Mouse (Mus musculus): Measurements from ENCODE around the gene Mylip. TPM values are rescaled to one million over a fixed set of nuclear protein-coding genes. Genes with fewer than 3 reads are reported as not detected.

Gene Mylip
- polyA plus RNA-seq, 1 experiment from 2014 or later: 11.2 TPM

DNA sequence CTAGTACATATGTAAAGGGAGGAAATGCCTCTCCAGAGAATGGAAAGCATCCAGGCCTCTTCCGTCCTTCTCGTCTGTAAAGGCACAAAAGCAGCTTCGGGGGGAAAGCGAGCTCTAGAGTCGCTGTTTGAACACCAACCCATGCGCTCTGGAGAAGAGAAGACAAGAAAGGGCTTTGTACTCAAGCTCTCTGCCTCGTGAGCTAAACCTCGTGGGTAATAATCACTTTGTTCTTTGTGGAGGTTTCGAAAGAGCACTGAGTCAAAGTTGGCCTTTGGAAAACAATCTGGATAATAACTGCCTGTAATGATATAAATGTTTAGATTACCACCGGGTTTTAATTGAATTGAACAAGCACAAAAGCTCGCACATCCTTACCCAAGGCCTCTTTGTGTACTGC is 39.7 kb downstream of the Mylip start:
- peaks cover 8% of the 10 kb centered on the region; the same call in 1 of the 2 replicates for H3K4me1 ChIP-seq (ENCODE audit: control insufficient read depth, insufficient read depth, low read length)
- WGBS: 29% methylated on average over 11 of the region's 11 CpGs
- H3K9ac ChIP-seq (ENCODE audit: low read depth, low read length): no peak overlapping the region
- H3K9me3 ChIP-seq (ENCODE audit: control insufficient read depth, low read length): no peaks in the 10 kb centered on the region
- H3K4me2 ChIP-seq (ENCODE audit: low read depth, low read length): no peak overlapping the region
- H3K4me3 ChIP-seq (ENCODE audit: low read depth, low read length): no peak overlapping the region
- DNase-seq (ENCODE audit: low spot score) (peak; percentile 73), ATAC-seq (ENCODE audit: low read depth) (no peak)
- H3K27me3 ChIP-seq (replicated peaks; ENCODE audit: control insufficient read depth, insufficient read depth, low read length): no peaks in the 10 kb centered on the region
- no peaks in the 10 kb centered on the region for H3K36me3 ChIP-seq (ENCODE audit: control insufficient read depth, insufficient read depth, low read length)
- H3K27ac ChIP-seq (replicated peaks; ENCODE audit: low read depth, low read length): peak overlapping the region; percentile 36; the same call in 1 of the 2 replicates

GRCm38 (mm10) chr13:45437134-45437533 is 47.6 kb downstream of the Mylip start:
- 84% methylated on average over 9 of the region's 9 CpGs for WGBS
- no peaks in the 10 kb centered on the region for H3K27me3 ChIP-seq (replicated peaks; ENCODE audit: control insufficient read depth, insufficient read depth, low read length)

DNA sequence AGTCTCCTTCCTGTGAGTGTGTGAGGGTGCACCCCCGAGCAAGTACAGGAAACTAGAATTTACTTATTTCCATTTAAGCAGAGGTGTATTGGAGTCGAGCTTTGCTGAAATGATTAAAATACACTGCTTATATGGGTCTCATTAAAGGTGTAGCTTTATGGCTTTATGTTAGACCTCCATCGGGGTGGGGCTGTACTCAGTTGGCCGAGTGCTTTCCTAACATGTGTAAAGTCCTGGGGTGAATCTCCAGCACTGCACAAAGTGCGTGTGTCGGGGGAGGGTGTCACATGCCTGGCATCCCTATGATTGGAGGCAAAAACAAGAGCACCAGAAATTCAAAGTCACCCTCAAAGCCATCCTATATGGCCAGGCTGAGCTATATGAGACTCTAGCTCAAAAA is 49.3 kb downstream of the Mylip start:
- Histone ChIP-seq H3K27ac (replicated peaks; ENCODE audit: low read depth, low read length) (no peak overlapping the region), H3K27me3 (replicated peaks; ENCODE audit: control insufficient read depth, insufficient read depth, low read length) (no peaks in the 10 kb centered on the region), H3K4me3 (ENCODE audit: low read depth, low read length) (no peak overlapping the region), H3K4me2 (ENCODE audit: low read depth, low read length) (no peak overlapping the region), H3K9ac (ENCODE audit: low read depth, low read length) (no peak overlapping the region), H3K9me3 (ENCODE audit: control insufficient read depth, low read length) (no peaks in the 10 kb centered on the region), H3K36me3 (ENCODE audit: control insufficient read depth, insufficient read depth, low read length) (no peaks in the 10 kb centered on the region), H3K4me1 (ENCODE audit: control insufficient read depth, insufficient read depth, low read length) (peaks cover 9% of the 10 kb centered on the region)
- 81% methylated on average over 6 of the region's 6 CpGs for WGBS
- DNase-seq (ENCODE audit: low spot score) (no peak), ATAC-seq (ENCODE audit: low read depth) (no peak)

More at GRCm38 (mm10) chr13:45437134-45437533, 47.6 kb downstream of the Mylip start:
- Histone ChIP-seq H3K9me3 (ENCODE audit: control insufficient read depth, low read length) (no peaks in the 10 kb centered on the region), H3K4me2 (ENCODE audit: low read depth, low read length) (no peak overlapping the region), H3K9ac (ENCODE audit: low read depth, low read length) (no peak overlapping the region), H3K27ac (replicated peaks; ENCODE audit: low read depth, low read length) (no peak overlapping the region), H3K4me3 (ENCODE audit: low read depth, low read length) (no peak overlapping the region), H3K4me1 (ENCODE audit: control insufficient read depth, insufficient read depth, low read length) (peaks cover 1% of the 10 kb centered on the region; the same call in 1 of the 2 replicates), H3K36me3 (ENCODE audit: control insufficient read depth, insufficient read depth, low read length) (no peaks in the 10 kb centered on the region)
- DNase-seq (ENCODE audit: low spot score) (no peak), ATAC-seq (ENCODE audit: low read depth) (no peak)

- Histone ChIP-seq H3K27me3 (replicated peaks; ENCODE audit: control insufficient read depth, insufficient read depth, low read length) (no peaks in the 10 kb centered on the region), H3K9me3 (ENCODE audit: control insufficient read depth, low read length) (no peaks in the 10 kb centered on the region), H3K36me3 (ENCODE audit: control insufficient read depth, insufficient read depth, low read length) (no peaks in the 10 kb centered on the region), H3K4me2 (ENCODE audit: low read depth, low read length) (no peak overlapping the region), H3K9ac (ENCODE audit: low read depth, low read length) (no peak overlapping the region), H3K4me3 (ENCODE audit: low read depth, low read length) (no peak overlapping the region), H3K27ac (replicated peaks; ENCODE audit: low read depth, low read length) (no peak overlapping the region), H3K4me1 (ENCODE audit: control insufficient read depth, insufficient read depth, low read length) (peaks cover 16% of the 10 kb centered on the region)
- 58% methylated on average over 5 of the region's 5 CpGs for WGBS
- no peak for ATAC-seq (ENCODE audit: low read depth)
- DNase-seq (ENCODE audit: low spot score): no peak
Observed at GRCm38 (mm10) chr13:45440226-45440625, 50.7 kb downstream of the Mylip start.

- no peaks in the 10 kb centered on the region for H3K36me3 ChIP-seq (ENCODE audit: control insufficient read depth, insufficient read depth, low read length)
- H3K4me3 ChIP-seq (ENCODE audit: low read depth, low read length): no peak overlapping the region
- 19% methylated on average over 4 of the region's 4 CpGs for WGBS
- H3K4me2 ChIP-seq (ENCODE audit: low read depth, low read length): no peak overlapping the region
- H3K9me3 ChIP-seq (ENCODE audit: control insufficient read depth, low read length): no peaks in the 10 kb centered on the region
- DNase-seq (ENCODE audit: low spot score): peak; percentile 73
- H3K9ac ChIP-seq (ENCODE audit: low read depth, low read length): no peak overlapping the region
- no peak overlapping the region for H3K27ac ChIP-seq (replicated peaks; ENCODE audit: low read depth, low read length)
- peak; percentile 41; the same call in 1 of the 2 replicates for ATAC-seq (ENCODE audit: low read depth)
- peaks cover 16% of the 10 kb centered on the region for H3K4me1 ChIP-seq (ENCODE audit: control insufficient read depth, insufficient read depth, low read length)
- H3K27me3 ChIP-seq (replicated peaks; ENCODE audit: control insufficient read depth, insufficient read depth, low read length): no peaks in the 10 kb centered on the region
Observed at GRCm38 (mm10) chr13:45442451-45442850, 52.9 kb downstream of the Mylip start.

DNA sequence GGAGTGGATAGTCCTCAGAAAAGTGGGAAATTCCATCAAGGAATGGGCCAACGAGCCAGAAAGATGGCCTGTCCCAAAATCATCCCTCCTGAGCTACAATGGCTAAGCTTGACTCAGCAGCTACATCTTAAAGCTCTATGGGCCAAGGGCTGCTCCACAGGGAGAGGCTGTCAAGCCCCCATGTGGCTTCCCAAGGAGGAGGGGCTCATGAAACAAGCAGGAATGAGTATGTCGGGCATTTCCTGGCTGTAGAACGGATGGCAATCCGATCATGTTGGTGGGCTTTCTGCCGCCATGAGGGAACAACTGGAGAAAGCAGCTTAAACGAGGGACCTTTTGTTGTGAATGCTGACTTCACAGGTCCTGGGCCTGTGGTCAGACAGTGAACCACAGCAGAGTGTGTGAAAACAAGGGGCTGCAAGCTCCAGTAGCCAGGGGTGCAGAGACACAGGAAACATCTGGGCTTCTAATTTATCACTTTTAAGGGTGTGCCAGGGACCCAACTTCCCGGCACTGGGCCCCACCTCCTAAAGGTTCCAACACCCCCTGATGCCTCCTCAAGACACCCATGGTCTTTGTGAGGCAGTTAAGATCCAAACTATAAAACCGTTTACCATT is 53.5 kb downstream of the Mylip start:
- H3K9ac ChIP-seq (ENCODE audit: low read depth, low read length): 0 out of 2 replicates have a peak overlapping the region, but pooled peaks have one; percentile 14
- H3K27me3 ChIP-seq (replicated peaks; ENCODE audit: control insufficient read depth, insufficient read depth, low read length): no peaks in the 10 kb centered on the region
- no peak for ATAC-seq (ENCODE audit: low read depth)
- no peak for DNase-seq (ENCODE audit: low spot score)
- H3K4me2 ChIP-seq (ENCODE audit: low read depth, low read length): no peak overlapping the region
- H3K4me1 ChIP-seq (ENCODE audit: control insufficient read depth, insufficient read depth, low read length): peaks cover 16% of the 10 kb centered on the region
- H3K27ac ChIP-seq (replicated peaks; ENCODE audit: low read depth, low read length): no peak overlapping the region; the same call in 1 of the 2 replicates
- no peaks in the 10 kb centered on the region for H3K36me3 ChIP-seq (ENCODE audit: control insufficient read depth, insufficient read depth, low read length)
- no peaks in the 10 kb centered on the region for H3K9me3 ChIP-seq (ENCODE audit: control insufficient read depth, low read length)
- WGBS: 54% methylated on average over 8 of the region's 8 CpGs
- no peak overlapping the region for H3K4me3 ChIP-seq (ENCODE audit: low read depth, low read length)

DNA sequence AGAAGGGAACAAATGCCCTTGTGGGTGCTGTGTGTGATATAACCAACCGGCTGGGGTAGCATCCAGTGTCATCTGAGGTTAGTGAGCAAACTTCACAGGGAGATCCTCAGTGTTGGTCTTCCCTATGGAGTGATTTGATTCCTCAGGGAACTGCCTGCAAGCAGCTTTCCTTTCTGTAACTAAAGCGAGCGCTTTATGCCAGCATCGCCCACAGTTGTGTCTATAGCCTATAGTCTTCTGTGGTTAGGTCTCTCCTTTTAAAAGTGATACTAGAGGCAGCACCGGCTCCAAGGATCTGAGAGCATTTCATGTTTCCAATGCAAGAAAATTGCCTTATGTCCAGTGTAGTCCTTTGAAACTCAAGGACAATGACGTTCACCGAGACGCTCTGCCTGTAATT is 54.7 kb downstream of the Mylip start:
- WGBS: 51% methylated on average over 8 of the region's 8 CpGs
- DNase-seq (ENCODE audit: low spot score): no peak

GRCm38 (mm10) chr13:45444652-45445051 is 55.1 kb downstream of the Mylip start:
- Histone ChIP-seq H3K4me3 (ENCODE audit: low read depth, low read length) (no peak overlapping the region), H3K36me3 (ENCODE audit: control insufficient read depth, insufficient read depth, low read length) (no peaks in the 10 kb centered on the region), H3K9ac (ENCODE audit: low read depth, low read length) (no peak overlapping the region), H3K27me3 (replicated peaks; ENCODE audit: control insufficient read depth, insufficient read depth, low read length) (no peaks in the 10 kb centered on the region), H3K9me3 (ENCODE audit: control insufficient read depth, low read length) (no peaks in the 10 kb centered on the region), H3K27ac (replicated peaks; ENCODE audit: low read depth, low read length) (no peak overlapping the region), H3K4me2 (ENCODE audit: low read depth, low read length) (no peak overlapping the region), H3K4me1 (ENCODE audit: control insufficient read depth, insufficient read depth, low read length) (peaks cover 16% of the 10 kb centered on the region)
- ATAC-seq (ENCODE audit: low read depth): no peak
- WGBS: 60% methylated on average over 9 of the region's 9 CpGs
- no peak for DNase-seq (ENCODE audit: low spot score)

More for the DNA sequence above, 54.7 kb downstream of the Mylip start:
- no peaks in the 10 kb centered on the region for H3K36me3 ChIP-seq (ENCODE audit: control insufficient read depth, insufficient read depth, low read length)
- H3K9ac ChIP-seq (ENCODE audit: low read depth, low read length): no peak overlapping the region
- H3K4me3 ChIP-seq (ENCODE audit: low read depth, low read length): no peak overlapping the region
- H3K27me3 ChIP-seq (replicated peaks; ENCODE audit: control insufficient read depth, insufficient read depth, low read length): no peaks in the 10 kb centered on the region
- H3K27ac ChIP-seq (replicated peaks; ENCODE audit: low read depth, low read length): no peak overlapping the region
- H3K4me1 ChIP-seq (ENCODE audit: control insufficient read depth, insufficient read depth, low read length): peaks cover 16% of the 10 kb centered on the region
- H3K4me2 ChIP-seq (ENCODE audit: low read depth, low read length): no peak overlapping the region
- H3K9me3 ChIP-seq (ENCODE audit: control insufficient read depth, low read length): no peaks in the 10 kb centered on the region
- ATAC-seq (ENCODE audit: low read depth): no peak

GRCm38 (mm10) chr13:45446636-45447035 is 57.1 kb downstream of the Mylip start:
- 57% methylated on average over 1 of the region's 1 CpGs for WGBS
- H3K36me3 ChIP-seq (ENCODE audit: control insufficient read depth, insufficient read depth, low read length): no peaks in the 10 kb centered on the region

More at GRCm38 (mm10) chr13:45446636-45447035, 57.1 kb downstream of the Mylip start:
- Histone ChIP-seq H3K4me1 (ENCODE audit: control insufficient read depth, insufficient read depth, low read length) (peaks cover 16% of the 10 kb centered on the region), H3K9ac (ENCODE audit: low read depth, low read length) (no peak overlapping the region), H3K9me3 (ENCODE audit: control insufficient read depth, low read length) (no peaks in the 10 kb centered on the region), H3K4me3 (ENCODE audit: low read depth, low read length) (no peak overlapping the region), H3K4me2 (ENCODE audit: low read depth, low read length) (no peak overlapping the region), H3K27me3 (replicated peaks; ENCODE audit: control insufficient read depth, insufficient read depth, low read length) (no peaks in the 10 kb centered on the region), H3K27ac (replicated peaks; ENCODE audit: low read depth, low read length) (no peak overlapping the region)
- DNase-seq (ENCODE audit: low spot score) (no peak), ATAC-seq (ENCODE audit: low read depth) (no peak)

All from embryonic facial prominence, embryonic 14.5 days (tissue).